7 mouse cellular contexts compared by ENCODE assay signal in the genomic region with DNA sequence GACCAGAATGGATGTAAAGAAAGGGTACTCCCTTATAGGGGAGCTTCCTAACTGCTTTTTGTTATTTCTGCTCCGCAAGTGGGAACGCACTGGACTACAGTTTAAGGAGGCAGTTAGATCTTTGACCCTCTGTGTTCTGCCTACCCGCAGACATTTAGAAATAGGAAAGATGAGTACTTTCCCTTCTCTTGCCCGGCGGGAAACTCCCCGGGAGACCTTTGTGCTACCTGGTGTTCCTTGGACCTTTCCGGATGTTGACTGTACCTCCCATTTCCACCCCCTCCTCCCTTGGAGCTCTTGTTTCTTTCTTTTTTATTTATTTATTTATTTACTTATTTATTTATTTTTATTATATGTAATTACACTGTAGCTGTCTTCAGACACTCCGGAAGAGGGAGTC. TPM values are rescaled to one million over a fixed set of nuclear protein-coding genes. Genes with fewer than 3 reads are reported as not detected.
DNase-seq lines count a peak whose midpoint lies in the region; ATAC-seq and TF ChIP-seq lines count a peak whose summit lies in the region.

No protein-coding gene starts in this region.

- H3K4me1 ChIP-seq in thymus, adult 2 months (replicated peaks; ENCODE audit: control insufficient read depth, insufficient read depth, low read length): peaks cover 9% of the 10 kb centered on the region
- H3K4me1 ChIP-seq in hindbrain, embryonic 13.5 days (replicated peaks): peaks cover 7% of the 10 kb centered on the region
- peaks cover 22% of the 10 kb centered on the region for H3K4me1 ChIP-seq in liver, embryonic 12.5 days

- WGBS in thymus, adult 2 months: 35% methylated on average over 8 of the region's 8 CpGs
- 9% methylated on average over 8 of the region's 8 CpGs for whole genome bisulfite sequencing in hindbrain, embryonic 13.5 days
- 13% methylated on average over 8 of the region's 8 CpGs for WGBS in liver, embryonic 12.5 days (ENCODE audit: insufficient replicate concordance)

- no peaks in the 10 kb centered on the region for H3K9me3 ChIP-seq in hindbrain, embryonic 13.5 days
- no peaks in the 10 kb centered on the region for H3K9me3 ChIP-seq in liver, embryonic 12.5 days (replicated peaks)

- H3K4me2 ChIP-seq in hindbrain, embryonic 13.5 days: peak overlapping the region; percentile 93
- peak overlapping the region; percentile 95 for H3K4me2 ChIP-seq in liver, embryonic 12.5 days

- TF ChIP-seq POLR2A in thymus, adult 2 months (IDR thresholded peaks at IDR 0.05; ENCODE audit: control insufficient read depth, extremely low read depth, insufficient read depth, low read length, poor library complexity): no peak

- no peak overlapping the region for H3K27ac ChIP-seq in thymus, adult 2 months (ENCODE audit: control insufficient read depth, insufficient read depth, low read length)
- H3K27ac ChIP-seq in hindbrain, embryonic 13.5 days: no peak overlapping the region
- H3K27ac ChIP-seq in liver, embryonic 12.5 days: no peak overlapping the region

- peak overlapping the region; percentile 84; the same call in 1 of the 2 replicates for H3K4me3 ChIP-seq in thymus, adult 2 months (ENCODE audit: control insufficient read depth, insufficient read depth, low read length)
- peak overlapping the region; percentile 68 for H3K4me3 ChIP-seq in hindbrain, embryonic 13.5 days
- peak overlapping the region; percentile 73 for H3K4me3 ChIP-seq in liver, embryonic 12.5 days

- H3K36me3 ChIP-seq in thymus, adult 2 months (ENCODE audit: control insufficient read depth, insufficient read depth, low read length): no peaks in the 10 kb centered on the region
- H3K36me3 ChIP-seq in hindbrain, embryonic 13.5 days: no peaks in the 10 kb centered on the region
- H3K36me3 ChIP-seq in liver, embryonic 12.5 days: no peaks in the 10 kb centered on the region

- no peak for DNase-seq in thymus, adult 2 months
- DNase-seq in thymus, adult 18-20 months: no peak
- DNase-seq in B cell, adult 2 months: no peak
- DNase-seq in ovary, postnatal 14 days (ENCODE audit: low spot score): no peak
- DNase-seq in urinary bladder, postnatal 25 days (ENCODE audit: low spot score): no peak

- no peaks in the 10 kb centered on the region for H3K27me3 ChIP-seq in thymus, adult 2 months (ENCODE audit: control insufficient read depth, insufficient read depth, low read length)
- peaks cover 82% of the 10 kb centered on the region for H3K27me3 ChIP-seq in hindbrain, embryonic 13.5 days
- peaks cover 93% of the 10 kb centered on the region for H3K27me3 ChIP-seq in liver, embryonic 12.5 days (replicated peaks)

- ATAC-seq in hindbrain, embryonic 13.5 days (ENCODE audit: low FRiP score): no peak
- no peak for ATAC-seq in liver, embryonic 12.5 days

- H3K9ac ChIP-seq in hindbrain, embryonic 13.5 days: peak overlapping the region; percentile 88
- H3K9ac ChIP-seq in liver, embryonic 12.5 days: peak overlapping the region; percentile 80

- TF ChIP-seq CTCF in thymus, adult 2 months (IDR thresholded peaks at IDR 0.05; ENCODE audit: borderline replicate concordance, control insufficient read depth, extremely low read depth, insufficient read depth, low read length, poor library complexity): no peak

RNA-seq across cellular contexts. Expression of a gene that starts 1.0 kb away (rescaled TPM):
- 38.2 and 43.2 TPM in 2 replicates for polyA plus RNA-seq in thymus, adult 2 months (2012; rRNA removed)
- polyA plus RNA-seq in hindbrain, embryonic 13.5 days (2015; fragmentation: Nextera tagmentation; extraction: Ambion mirVana): 3.0 and 3.7 TPM in 2 replicates
- 1.9 and 2.2 TPM in 2 replicates for polyA plus RNA-seq in liver, embryonic 12.5 days (2016; fragmentation: Nextera tagmentation; extraction: Ambion mirVana)

RNA-seq across cellular contexts. Expression of a gene that starts 9.2 kb away (rescaled TPM):
- polyA plus RNA-seq in thymus, adult 2 months (2012; rRNA removed): 80.0 and 82.6 TPM in 2 replicates
- polyA plus RNA-seq in hindbrain, embryonic 13.5 days (2015; fragmentation: Nextera tagmentation; extraction: Ambion mirVana): 177 and 178 TPM in 2 replicates
- 162 and 174 TPM in 2 replicates for polyA plus RNA-seq in liver, embryonic 12.5 days (2016; fragmentation: Nextera tagmentation; extraction: Ambion mirVana)

RNA-seq across cellular contexts. Expression of a gene that starts 18.7 kb away (rescaled TPM):
- polyA plus RNA-seq in thymus, adult 2 months (2012; rRNA removed): 30.9 and 33.1 TPM in 2 replicates
- polyA plus RNA-seq in hindbrain, embryonic 13.5 days (2015; fragmentation: Nextera tagmentation; extraction: Ambion mirVana): 29.8 and 31.6 TPM in 2 replicates
- 65.9 and 68.3 TPM in 2 replicates for polyA plus RNA-seq in liver, embryonic 12.5 days (2016; fragmentation: Nextera tagmentation; extraction: Ambion mirVana)

RNA-seq across cellular contexts. Expression of a gene that starts 23.9 kb away (rescaled TPM):
- 10.0 and 11.5 TPM in 2 replicates for polyA plus RNA-seq in thymus, adult 2 months (2012; rRNA removed)
- polyA plus RNA-seq in hindbrain, embryonic 13.5 days (2015; fragmentation: Nextera tagmentation; extraction: Ambion mirVana): 33.5 and 34.9 TPM in 2 replicates
- 12.0 and 13.2 TPM in 2 replicates for polyA plus RNA-seq in liver, embryonic 12.5 days (2016; fragmentation: Nextera tagmentation; extraction: Ambion mirVana)

RNA-seq across cellular contexts. Expression of a gene that starts 24.4 kb away (rescaled TPM):
- 38.0 and 40.1 TPM in 2 replicates for polyA plus RNA-seq in thymus, adult 2 months (2012; rRNA removed)
- polyA plus RNA-seq in hindbrain, embryonic 13.5 days (2015; fragmentation: Nextera tagmentation; extraction: Ambion mirVana): 8.5 and 9.7 TPM in 2 replicates
- 15.2 and 16.4 TPM in 2 replicates for polyA plus RNA-seq in liver, embryonic 12.5 days (2016; fragmentation: Nextera tagmentation; extraction: Ambion mirVana)
